Mouse (Mus musculus) forebrain, embryonic 11.5 days (tissue): ENCODE data around the gene Lhx3. TPM values are rescaled to one million over a fixed set of nuclear protein-coding genes. Genes with fewer than 3 reads are reported as not detected.

ENCODE experiments used
- ATAC-seq: fragments of 200-750 bp; cut with Nextera tagmentation; replicated peaks from 2 replicates; pipeline ENCODE4 v1.8.0; 2017; ENCODE audit warnings: moderate TSS enrichment; ENCODE audit not compliant: low FRiP score
- DNase-seq: peaks from one replicate; pipeline ENCODE4 v3.0.0-alpha.2; 2017; ENCODE audit warnings: low spot score
- H3K27ac ChIP-seq: fragments of 300-500 bp; sonication (generic); 2 replicates; pipeline ENCODE4 v1.5.1; 2014; ENCODE audit warnings: low read depth, low read length
- H3K27me3 ChIP-seq: fragments of 300-500 bp; sonication (generic); 2 replicates; pipeline ENCODE4 v1.6.1; 2014; ENCODE audit warnings: mild to moderate bottlenecking, low read length, mixed read lengths; ENCODE audit not compliant: control insufficient read depth, insufficient read depth
- H3K36me3 ChIP-seq: fragments of 300-500 bp; sonication (generic); 2 replicates; pipeline ENCODE4 v1.6.1; 2014; ENCODE audit warnings: mild to moderate bottlenecking, low read length, moderate library complexity, mixed read lengths; ENCODE audit not compliant: control insufficient read depth, insufficient read depth
- H3K4me1 ChIP-seq: fragments of 300-500 bp; sonication (generic); replicated peaks from 2 replicates; pipeline ENCODE4 v1.6.1; 2014; ENCODE audit warnings: low read length, mixed read lengths; ENCODE audit not compliant: control insufficient read depth, insufficient read depth
- H3K4me2 ChIP-seq: fragments of 300-500 bp; sonication (generic); 2 replicates; pipeline ENCODE4 v1.6.1; 2014; ENCODE audit warnings: low read depth, mild to moderate bottlenecking, low read length, moderate library complexity, mixed read lengths; ENCODE audit not compliant: severe bottlenecking
- H3K4me3 ChIP-seq: fragments of 300-500 bp; sonication (generic); 2 replicates; pipeline ENCODE4 v1.5.1; 2014; ENCODE audit warnings: low read depth, low read length
- H3K9ac ChIP-seq: fragments of 300-500 bp; sonication (generic); 2 replicates; pipeline ENCODE4 v1.6.1; 2014; ENCODE audit warnings: low read length
- H3K9me3 ChIP-seq: fragments of 300-500 bp; sonication (generic); 2 replicates; pipeline ENCODE4 v1.6.1; 2016; ENCODE audit warnings: low read length, mixed read lengths; ENCODE audit not compliant: control insufficient read depth
- WGBS: fragments of 180-500 bp; shearing (Covaris S2); extraction: QIAGEN DNeasy Blood & Tissue Kit; methylation state at CpG from one replicate; pipeline ENCODE4 v1.1.7; 2014; 5-methylcytosine and 5-hydroxymethylcytosine counted together
- polyA plus RNA-seq: library from polyadenylated mRNA; unstranded; fragments of >200 nt; fragmentation: Nextera tagmentation; extraction: Ambion mirVana; gene quantifications from 2 replicates; pipeline ENCODE4 v1.2.1, GENCODE M21; 2014

Lhx3 gene
- polyA plus RNA-seq, 1 experiment from 2014 or later, result not detected

GRCm38 (mm10) chr2:26209566-26209965 lies 1.5 kb upstream of the Lhx3 start:
- Histone ChIP-seq H3K27me3 (peaks cover 35% of the 10 kb centered on the region), H3K4me3 (no peak overlapping the region), H3K4me1 (peaks cover 10% of the 10 kb centered on the region), H3K9ac (no peak overlapping the region), H3K36me3 (no peaks in the 10 kb centered on the region; the same call in none of the 2 replicates), H3K9me3 (no peaks in the 10 kb centered on the region), H3K27ac (no peak overlapping the region), H3K4me2 (no peak overlapping the region)
- DNase-seq, result no peak
- 86% methylated on average over 3 of the region's 3 CpGs for WGBS
- ATAC-seq, result no peak

- no peak for DNase-seq
These were observed 530 bp downstream of the Lhx3 start for GRCm38 (mm10) chr2:26207559-26207958.

GRCm38 (mm10) chr2:26205761-26206160 lies 2.3 kb downstream of the Lhx3 start:
- peaks cover 72% of the 10 kb centered on the region for H3K27me3 ChIP-seq
- DNase-seq, result no peak
- WGBS, result 7% methylated on average over 10 of the region's 10 CpGs
- no peak overlapping the region for H3K9ac ChIP-seq
- H3K27ac ChIP-seq, result no peak overlapping the region
- H3K36me3 ChIP-seq, result no peaks in the 10 kb centered on the region; the same call in 1 of the 2 replicates
- H3K4me2 ChIP-seq, result no peak overlapping the region; the same call in 1 of the 2 replicates
- no peak overlapping the region for H3K4me3 ChIP-seq
- ATAC-seq, result no peak
- H3K4me1 ChIP-seq, result peaks cover 14% of the 10 kb centered on the region
- H3K9me3 ChIP-seq, result no peaks in the 10 kb centered on the region

More at GRCm38 (mm10) chr2:26207559-26207958, 530 bp downstream of the Lhx3 start:
- peaks cover 54% of the 10 kb centered on the region for H3K27me3 ChIP-seq
- H3K4me2 ChIP-seq, result no peak overlapping the region
- no peak overlapping the region for H3K4me3 ChIP-seq
- peaks cover 10% of the 10 kb centered on the region for H3K4me1 ChIP-seq
- no peaks in the 10 kb centered on the region; the same call in none of the 2 replicates for H3K36me3 ChIP-seq
- no peak overlapping the region for H3K9ac ChIP-seq
- ATAC-seq, result no peak
- H3K27ac ChIP-seq, result no peak overlapping the region
- WGBS, result 5% methylated on average over 9 of the region's 9 CpGs
- H3K9me3 ChIP-seq, result no peaks in the 10 kb centered on the region

- peak; percentile 76 for DNase-seq
These were observed 3.0 kb downstream of the Lhx3 start for GRCm38 (mm10) chr2:26205126-26205525.

GRCm38 (mm10) chr2:26202849-26203475 lies 5.1 kb downstream of the Lhx3 start:
- 1% methylated on average over 36 of the region's 36 CpGs for WGBS
- Histone ChIP-seq H3K27ac (no peak overlapping the region), H3K36me3 (no peaks in the 10 kb centered on the region), H3K4me2 (no peak overlapping the region), H3K4me3 (no peak overlapping the region), H3K27me3 (peaks cover 99% of the 10 kb centered on the region), H3K4me1 (peaks cover 18% of the 10 kb centered on the region), H3K9ac (no peak overlapping the region), H3K9me3 (no peaks in the 10 kb centered on the region)
- DNase-seq (peak; percentile 62), ATAC-seq (no peak)

More at GRCm38 (mm10) chr2:26205126-26205525, 3.0 kb downstream of the Lhx3 start:
- WGBS, result 2% methylated on average over 16 of the region's 16 CpGs
- Histone ChIP-seq H3K27ac (no peak overlapping the region), H3K4me3 (no peak overlapping the region), H3K27me3 (peaks cover 79% of the 10 kb centered on the region), H3K36me3 (no peaks in the 10 kb centered on the region; the same call in 1 of the 2 replicates), H3K4me1 (peaks cover 14% of the 10 kb centered on the region), H3K9me3 (no peaks in the 10 kb centered on the region), H3K9ac (no peak overlapping the region), H3K4me2 (no peak overlapping the region)
- ATAC-seq, result no peak

GRCm38 (mm10) chr2:26201926-26202848 lies 5.9 kb downstream of the Lhx3 start:
- Histone ChIP-seq H3K36me3 (no peaks in the 10 kb centered on the region), H3K27me3 (peaks cover 98% of the 10 kb centered on the region), H3K9ac (no peak overlapping the region), H3K4me1 (peaks cover 12% of the 10 kb centered on the region), H3K4me2 (0 out of 2 replicates have a peak overlapping the region, but pooled peaks have one; percentile 15), H3K4me3 (no peak overlapping the region), H3K9me3 (no peaks in the 10 kb centered on the region), H3K27ac (no peak overlapping the region)
- ATAC-seq, result no peak
- DNase-seq, result no peak
- under 1% methylated on average over 77 of the region's 77 CpGs for WGBS

- H3K4me1 ChIP-seq, result peaks cover 19% of the 10 kb centered on the region
- ATAC-seq, result no peak
- no peak overlapping the region for H3K4me3 ChIP-seq
- no peak overlapping the region for H3K9ac ChIP-seq
- H3K4me2 ChIP-seq, result no peak overlapping the region
- H3K9me3 ChIP-seq, result no peaks in the 10 kb centered on the region
- H3K36me3 ChIP-seq, result no peaks in the 10 kb centered on the region
- 0% methylated on average over 10 of the region's 10 CpGs for WGBS
- H3K27ac ChIP-seq, result no peak overlapping the region
- DNase-seq, result no peak
- H3K27me3 ChIP-seq, result peaks cover 82% of the 10 kb centered on the region
These were observed 9.6 kb downstream of the Lhx3 start for GRCm38 (mm10) chr2:26198488-26198887.

GRCm38 (mm10) chr2:26194552-26195339 lies 13.3 kb downstream of the Lhx3 start:
- H3K4me1 ChIP-seq, result peaks cover 14% of the 10 kb centered on the region
- WGBS, result 19% methylated on average over 7 of the region's 7 CpGs
- no peaks in the 10 kb centered on the region for H3K9me3 ChIP-seq
- no peak overlapping the region for H3K9ac ChIP-seq
- 0 out of 2 replicates have a peak overlapping the region, but pooled peaks have one; percentile 18 for H3K4me2 ChIP-seq
- ATAC-seq, result peak; percentile 67
- peaks cover 45% of the 10 kb centered on the region for H3K27me3 ChIP-seq
- H3K27ac ChIP-seq, result peak overlapping the region; percentile 31; the same call in 1 of the 2 replicates
- no peaks in the 10 kb centered on the region for H3K36me3 ChIP-seq
- peak; percentile 71 for DNase-seq
- H3K4me3 ChIP-seq, result no peak overlapping the region
